Mouse (Mus musculus): ENCODE measurements around the gene Col6a4.

- no peak for TF ChIP-seq POLR2A (IDR thresholded peaks at IDR 0.05; ENCODE audit: low read depth, low read length)
- no peak for TF ChIP-seq TCF12 (IDR thresholded peaks at IDR 0.05; ENCODE audit: low read depth, low read length)
- TF ChIP-seq USF2 (conservative IDR thresholded peaks at IDR 0.05; ENCODE audit: low read depth, low read length) = no peak
- no peak for TF ChIP-seq SIN3A (IDR thresholded peaks at IDR 0.05; ENCODE audit: low read length)
- no peak for TF ChIP-seq KAT2A (IDR thresholded peaks at IDR 0.05; ENCODE audit: insufficient replicate concordance, low read length)
- TF ChIP-seq BHLHE40 (IDR thresholded peaks at IDR 0.05; ENCODE audit: low read depth, low read length) = no peak
- no peak for TF ChIP-seq RAD21 (IDR thresholded peaks at IDR 0.05; ENCODE audit: low read depth, low read length)
- no peak for TF ChIP-seq MXI1 (IDR thresholded peaks at IDR 0.05; ENCODE audit: low read depth, low read length)
- no peak for TF ChIP-seq EP300 (IDR thresholded peaks at IDR 0.05; ENCODE audit: low read length)
- no peak for TF ChIP-seq E2F4 (IDR thresholded peaks at IDR 0.05; ENCODE audit: insufficient replicate concordance, low read depth, low read length)
- no peak for TF ChIP-seq SMC3 (IDR thresholded peaks at IDR 0.05; ENCODE audit: low read depth, low read length)
- TF ChIP-seq CTCF (conservative IDR thresholded peaks at IDR 0.05 in 1 of 2, IDR thresholded peaks at IDR 0.05 in 1 of 2; ENCODE audit: low read depth in 2 of 2, low read length in 2 of 2) = no peak; a peak in 1 of 4 replicates
Measured at GRCm38 (mm10) chr9:106039276-106039675, 57.3 kb downstream of the Col6a4 start.
